Mouse (Mus musculus): Measurements from ENCODE around the gene Cdc42. TPM values are rescaled to one million over a fixed set of nuclear protein-coding genes. Genes with fewer than 3 reads are reported as not detected.

Gene Cdc42
- polyA plus RNA-seq, 1 experiment from 2014 or later, result 592 TPM

GRCm38 (mm10) chr4:137300227-137300626, 57.3 kb downstream of the Cdc42 start:
- H3K27ac ChIP-seq, result no peak overlapping the region
- DNase-seq (ENCODE audit: low spot score) (no peak), ATAC-seq (replicated peaks; ENCODE audit: low FRiP score, low read depth) (no peak)
- H3K36me3 ChIP-seq (ENCODE audit: insufficient read depth, low read length), result no peaks in the 10 kb centered on the region
- H3K9me3 ChIP-seq (replicated peaks; ENCODE audit: low read length), result no peaks in the 10 kb centered on the region
- TF ChIP-seq CTCF (IDR thresholded peaks at IDR 0.05; ENCODE audit: low read depth), result no peak
- 88% methylated on average over 13 of the region's 13 CpGs for WGBS
- 0 out of 2 replicates have a peak, but pooled peaks cover 5% of the 10 kb centered on the region for H3K4me1 ChIP-seq (replicated peaks; ENCODE audit: insufficient read depth, low read length)
- no peak overlapping the region for H3K4me2 ChIP-seq (ENCODE audit: low read length)
- no peak overlapping the region for H3K9ac ChIP-seq (ENCODE audit: low read depth, low read length)
- no peaks in the 10 kb centered on the region for H3K27me3 ChIP-seq (ENCODE audit: insufficient read depth, low read length)
- H3K4me3 ChIP-seq (replicated peaks; ENCODE audit: low read depth, low read length), result no peak overlapping the region

- DNase-seq (ENCODE audit: low spot score), result no peak
- Histone ChIP-seq H3K9me3 (replicated peaks; ENCODE audit: low read length) (no peaks in the 10 kb centered on the region), H3K4me1 (replicated peaks; ENCODE audit: insufficient read depth, low read length) (0 out of 2 replicates have a peak, but pooled peaks cover 5% of the 10 kb centered on the region), H3K27me3 (ENCODE audit: insufficient read depth, low read length) (no peaks in the 10 kb centered on the region), H3K4me2 (ENCODE audit: low read length) (no peak overlapping the region), H3K4me3 (replicated peaks; ENCODE audit: low read depth, low read length) (no peak overlapping the region), H3K27ac (no peak overlapping the region), H3K36me3 (ENCODE audit: insufficient read depth, low read length) (no peaks in the 10 kb centered on the region), H3K9ac (ENCODE audit: low read depth, low read length) (no peak overlapping the region)
- TF ChIP-seq CTCF (IDR thresholded peaks at IDR 0.05; ENCODE audit: low read depth), result no peak
- WGBS, result 75% methylated on average over 8 of the region's 8 CpGs
- ATAC-seq (replicated peaks; ENCODE audit: low FRiP score, low read depth), result no peak
Observed at GRCm38 (mm10) chr4:137298406-137298805, 59.1 kb downstream of the Cdc42 start.

- no peak for ATAC-seq (replicated peaks; ENCODE audit: low FRiP score, low read depth)
- H3K9ac ChIP-seq (ENCODE audit: low read depth, low read length), result no peak overlapping the region
- no peak overlapping the region for H3K27ac ChIP-seq
- H3K9me3 ChIP-seq (replicated peaks; ENCODE audit: low read length), result no peaks in the 10 kb centered on the region
- no peaks in the 10 kb centered on the region for H3K36me3 ChIP-seq (ENCODE audit: insufficient read depth, low read length)
- no peaks in the 10 kb centered on the region for H3K27me3 ChIP-seq (ENCODE audit: insufficient read depth, low read length)
- DNase-seq (ENCODE audit: low spot score), result no peak
- no peak overlapping the region for H3K4me3 ChIP-seq (replicated peaks; ENCODE audit: low read depth, low read length)
- H3K4me1 ChIP-seq (replicated peaks; ENCODE audit: insufficient read depth, low read length), result 0 out of 2 replicates have a peak, but pooled peaks cover under 1% of the 10 kb centered on the region
- no peak overlapping the region for H3K4me2 ChIP-seq (ENCODE audit: low read length)
- TF ChIP-seq CTCF (IDR thresholded peaks at IDR 0.05; ENCODE audit: low read depth), result no peak
- WGBS, result 88% methylated on average over 4 of the region's 4 CpGs
Observed at GRCm38 (mm10) chr4:137297611-137298010, 59.9 kb downstream of the Cdc42 start.

- no peak overlapping the region for H3K4me3 ChIP-seq (replicated peaks; ENCODE audit: low read depth, low read length)
- ATAC-seq (replicated peaks; ENCODE audit: low FRiP score, low read depth) (no peak), DNase-seq (ENCODE audit: low spot score) (no peak)
- TF ChIP-seq CTCF (IDR thresholded peaks at IDR 0.05; ENCODE audit: low read depth), result no peak
- WGBS, result 81% methylated on average over 8 of the region's 8 CpGs
- no peak overlapping the region for H3K27ac ChIP-seq
- H3K4me2 ChIP-seq (ENCODE audit: low read length), result no peak overlapping the region
- no peak overlapping the region for H3K9ac ChIP-seq (ENCODE audit: low read depth, low read length)
- no peaks in the 10 kb centered on the region for H3K9me3 ChIP-seq (replicated peaks; ENCODE audit: low read length)
- H3K36me3 ChIP-seq (ENCODE audit: insufficient read depth, low read length), result no peaks in the 10 kb centered on the region
- H3K4me1 ChIP-seq (replicated peaks; ENCODE audit: insufficient read depth, low read length), result no peaks in the 10 kb centered on the region
- H3K27me3 ChIP-seq (ENCODE audit: insufficient read depth, low read length), result no peaks in the 10 kb centered on the region
Observed at GRCm38 (mm10) chr4:137294951-137295350, 62.6 kb downstream of the Cdc42 start.

- H3K4me2 ChIP-seq (ENCODE audit: low read length), result no peak overlapping the region
- no peaks in the 10 kb centered on the region for H3K36me3 ChIP-seq (ENCODE audit: insufficient read depth, low read length)
- 80% methylated on average over 5 of the region's 5 CpGs for WGBS
- H3K27ac ChIP-seq, result no peak overlapping the region
- TF ChIP-seq CTCF (IDR thresholded peaks at IDR 0.05; ENCODE audit: low read depth), result no peak
- no peak for ATAC-seq (replicated peaks; ENCODE audit: low FRiP score, low read depth)
- no peak overlapping the region for H3K9ac ChIP-seq (ENCODE audit: low read depth, low read length)
- no peaks in the 10 kb centered on the region for H3K27me3 ChIP-seq (ENCODE audit: insufficient read depth, low read length)
- no peaks in the 10 kb centered on the region for H3K9me3 ChIP-seq (replicated peaks; ENCODE audit: low read length)
- H3K4me3 ChIP-seq (replicated peaks; ENCODE audit: low read depth, low read length), result no peak overlapping the region
- no peak for DNase-seq (ENCODE audit: low spot score)
- no peaks in the 10 kb centered on the region for H3K4me1 ChIP-seq (replicated peaks; ENCODE audit: insufficient read depth, low read length)
Observed at GRCm38 (mm10) chr4:137294474-137294873, 63.0 kb downstream of the Cdc42 start.

DNA sequence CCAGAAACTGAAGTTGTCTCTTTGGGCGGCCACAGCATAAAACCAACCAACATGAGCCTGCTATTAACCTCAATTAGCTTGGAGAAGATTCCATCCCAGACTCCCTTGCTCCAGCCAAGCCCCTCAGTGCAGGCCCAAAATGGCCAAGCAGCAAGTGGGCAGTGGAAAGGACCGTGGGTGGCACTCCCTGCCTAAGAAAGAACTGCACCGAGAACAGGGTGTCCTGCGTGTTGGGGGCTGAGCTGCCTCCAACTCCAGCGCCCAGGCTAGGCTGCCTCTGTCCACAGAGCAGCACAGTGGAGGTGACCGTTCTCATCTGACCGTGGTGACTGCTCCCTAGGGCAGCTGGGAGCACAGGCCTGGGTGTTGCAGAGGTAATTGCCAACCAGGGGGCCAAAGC, 63.5 kb downstream of the Cdc42 start:
- H3K4me2 ChIP-seq (ENCODE audit: low read length), result no peak overlapping the region
- H3K36me3 ChIP-seq (ENCODE audit: insufficient read depth, low read length), result no peaks in the 10 kb centered on the region
- no peak overlapping the region for H3K4me3 ChIP-seq (replicated peaks; ENCODE audit: low read depth, low read length)
- no peak overlapping the region for H3K27ac ChIP-seq
- DNase-seq (ENCODE audit: low spot score) (no peak), ATAC-seq (replicated peaks; ENCODE audit: low FRiP score, low read depth) (no peak)
- H3K9ac ChIP-seq (ENCODE audit: low read depth, low read length), result no peak overlapping the region
- H3K4me1 ChIP-seq (replicated peaks; ENCODE audit: insufficient read depth, low read length), result no peaks in the 10 kb centered on the region
- H3K9me3 ChIP-seq (replicated peaks; ENCODE audit: low read length), result no peaks in the 10 kb centered on the region
- TF ChIP-seq CTCF (IDR thresholded peaks at IDR 0.05; ENCODE audit: low read depth), result no peak
- H3K27me3 ChIP-seq (ENCODE audit: insufficient read depth, low read length), result no peaks in the 10 kb centered on the region
- 80% methylated on average over 7 of the region's 7 CpGs for WGBS

- Histone ChIP-seq H3K27ac (no peak overlapping the region), H3K4me3 (replicated peaks; ENCODE audit: low read depth, low read length) (no peak overlapping the region), H3K4me1 (replicated peaks; ENCODE audit: insufficient read depth, low read length) (no peaks in the 10 kb centered on the region; the same call in 1 of the 2 replicates), H3K36me3 (ENCODE audit: insufficient read depth, low read length) (no peaks in the 10 kb centered on the region), H3K9me3 (replicated peaks; ENCODE audit: low read length) (no peaks in the 10 kb centered on the region), H3K9ac (ENCODE audit: low read depth, low read length) (no peak overlapping the region), H3K4me2 (ENCODE audit: low read length) (no peak overlapping the region), H3K27me3 (ENCODE audit: insufficient read depth, low read length) (no peaks in the 10 kb centered on the region)
- ATAC-seq (replicated peaks; ENCODE audit: low FRiP score, low read depth) (no peak), DNase-seq (ENCODE audit: low spot score) (no peak)
- WGBS, result 72% methylated on average over 7 of the region's 7 CpGs
- TF ChIP-seq CTCF (IDR thresholded peaks at IDR 0.05; ENCODE audit: low read depth), result no peak
Observed at GRCm38 (mm10) chr4:137292625-137293024, 64.9 kb downstream of the Cdc42 start.
